Mouse (Mus musculus): ENCODE results near the gene Scarf1. TPM values are rescaled to one million over a fixed set of nuclear protein-coding genes. Genes with fewer than 3 reads are reported as not detected.

The Scarf1 gene
- 0.17 TPM for polyA plus RNA-seq (2021)

DNA sequence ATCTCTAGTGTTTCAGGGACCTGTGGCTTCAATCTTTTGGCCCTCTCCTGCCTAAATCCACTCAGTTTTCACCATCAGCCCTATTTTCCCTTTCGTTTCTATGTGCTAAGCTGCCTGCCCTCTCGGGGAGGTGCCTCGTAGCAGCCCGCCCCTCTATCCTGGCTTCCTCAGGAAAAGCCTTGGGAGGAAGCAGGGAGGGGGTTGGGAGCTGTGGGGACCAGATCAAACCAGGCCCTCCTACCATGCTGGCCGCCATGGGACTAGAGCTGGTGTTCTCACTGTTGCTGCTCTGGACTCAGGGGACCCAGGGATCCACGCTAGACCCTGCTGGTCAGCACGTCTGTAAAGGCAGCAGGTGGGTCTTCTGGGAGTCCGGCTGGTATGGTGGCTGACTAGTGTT lies at the start of gene Scarf1:
Scarf1 (plus strand) TSS at position 205 of the 400 bp plus-strand sequence.
- no peak for DNase-seq (ENCODE audit: low read depth, low spot score)
- no peak for ATAC-seq
- no peak for TF ChIP-seq CTCF (IDR thresholded peaks at IDR 0.05)
- ChIA-PET POLR2A (interaction anchor here (0.6 kb wide), 1 partner anchor 16 kb away, joined by 4 read pairs; no protein-coding TSS in a partner anchor), CTCF (interaction anchor here (1.0 to 4.6 kb wide), 2 partner anchors 13 to 110 kb away, joined by 3 to 42 read pairs; no protein-coding TSS in a partner anchor)
- H3K27me3 ChIP-seq: no peaks in the 10 kb centered on the region
- in situ Hi-C loops (cut with MboI; ENCODE audit: low pct_unique_long_range_greater_than_20kb): no loop called here

GRCm38 (mm10) chr11:75463624-75464023 lies 49.7 kb upstream of the Scarf1 start:
- ATAC-seq (no peak), DNase-seq (ENCODE audit: low read depth, low spot score) (no peak)
- ChIA-PET CTCF (interaction anchor here (0.7 to 1.8 kb wide), 5 partner anchors 13 to 271 kb away, joined by 3 to 6 read pairs (median 4); no protein-coding TSS in a partner anchor), POLR2A (interaction anchor here (0.6 to 1.5 kb wide), 7 partner anchors 10 to 293 kb away, joined by 3 to 7 read pairs (median 3); partner anchors contain the start of gene Rilp)
- no peaks in the 10 kb centered on the region for H3K27me3 ChIP-seq
- in situ Hi-C loops (cut with MboI; ENCODE audit: low pct_unique_long_range_greater_than_20kb): loop anchor here (5.0 to 10.0 kb wide), 3 partner anchors 61 to 479 kb away; partner anchors contain the start of gene Ovca2
- TF ChIP-seq CTCF (IDR thresholded peaks at IDR 0.05): no peak

DNA sequence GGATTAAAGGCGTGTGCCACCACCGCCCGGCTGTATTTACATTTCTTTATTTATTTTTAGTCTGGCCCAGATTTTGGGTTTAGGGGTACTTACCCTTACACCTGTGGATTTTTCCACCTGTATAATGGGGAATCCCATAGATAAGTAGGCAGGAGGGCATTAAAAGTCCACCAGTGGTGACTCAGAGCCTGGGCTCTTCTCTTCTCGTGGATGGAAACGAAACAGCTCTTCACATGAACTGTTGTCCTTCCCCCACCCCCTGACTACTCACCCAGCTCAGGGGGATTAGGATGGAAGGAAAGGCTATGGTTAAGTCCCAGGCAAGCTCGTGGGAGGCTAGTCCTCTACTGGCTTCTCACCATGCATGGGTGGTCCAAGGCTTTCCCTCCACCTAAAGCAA lies 48.9 kb upstream of the Scarf1 start:
- ATAC-seq (no peak), DNase-seq (ENCODE audit: low read depth, low spot score) (no peak)
- CTCF ChIA-PET: interaction anchor here (0.9 to 1.1 kb wide), 2 partner anchors 13 to 23 kb away, joined by 3 read pairs; no protein-coding TSS in a partner anchor
- in situ Hi-C loops (cut with MboI; ENCODE audit: low pct_unique_long_range_greater_than_20kb): loop anchor here (5.0 to 10.0 kb wide), 3 partner anchors 62 to 480 kb away; partner anchors contain the start of gene Ovca2
- POLR2A ChIA-PET: interaction anchor here (0.7 to 1.1 kb wide), 3 partner anchors 12 to 60 kb away, joined by 3 to 4 read pairs (median 4); no protein-coding TSS in a partner anchor
- H3K27me3 ChIP-seq: no peaks in the 10 kb centered on the region
- TF ChIP-seq CTCF (IDR thresholded peaks at IDR 0.05): no peak

- POLR2A ChIA-PET: interaction anchor here (0.8 to 1.1 kb wide), 3 partner anchors 12 to 61 kb away, joined by 3 to 4 read pairs (median 4); partner anchors contain the start of gene Prpf8
- DNase-seq (ENCODE audit: low read depth, low spot score): no peak
- in situ Hi-C loops (cut with MboI; ENCODE audit: low pct_unique_long_range_greater_than_20kb): loop anchor here (10.0 kb wide), 2 partner anchors 290 to 480 kb away; partner anchors contain the start of gene Ovca2
- CTCF ChIA-PET: interaction anchor here (0.9 to 1.3 kb wide), 3 partner anchors 12 to 23 kb away, joined by 3 to 4 read pairs (median 3); no protein-coding TSS in a partner anchor
- no peak for TF ChIP-seq CTCF (IDR thresholded peaks at IDR 0.05)
- no peak for ATAC-seq
- no peaks in the 10 kb centered on the region for H3K27me3 ChIP-seq
These were observed 48.3 kb upstream of the Scarf1 start for GRCm38 (mm10) chr11:75465051-75465450.

GRCm38 (mm10) chr11:75466731-75467505 lies 46.4 kb upstream of the Scarf1 start:
- in situ Hi-C loops (cut with MboI; ENCODE audit: low pct_unique_long_range_greater_than_20kb): loop anchor here (10.0 kb wide), 2 partner anchors 292 to 482 kb away; partner anchors contain the start of gene Ovca2
- no peaks in the 10 kb centered on the region for H3K27me3 ChIP-seq
- DNase-seq (ENCODE audit: low read depth, low spot score): no peak
- ChIA-PET CTCF (interaction anchor here (0.6 to 1.7 kb wide), 4 partner anchors 18 to 173 kb away, joined by 3 to 4 read pairs (median 4); partner anchors contain the start of gene Prpf8), POLR2A (interaction anchor here (1.3 to 2.0 kb wide), 3 partner anchors 11 to 43 kb away, joined by 3 to 5 read pairs (median 4); partner anchors contain the start of gene Rilp)
- TF ChIP-seq CTCF (IDR thresholded peaks at IDR 0.05): no peak
- no peak for ATAC-seq

GRCm38 (mm10) chr11:75467512-75468215 lies 45.7 kb upstream of the Scarf1 start:
- TF ChIP-seq CTCF (IDR thresholded peaks at IDR 0.05): no peak
- ATAC-seq (no peak), DNase-seq (ENCODE audit: low read depth, low spot score) (no peak)
- in situ Hi-C loops (cut with MboI; ENCODE audit: low pct_unique_long_range_greater_than_20kb): loop anchor here (10.0 kb wide), 2 partner anchors 293 to 483 kb away; partner anchors contain the start of gene Ovca2
- ChIA-PET CTCF (interaction anchor here (0.6 to 1.7 kb wide), 4 partner anchors 17 to 174 kb away, joined by 3 to 4 read pairs (median 4); partner anchors contain the start of gene Prpf8), POLR2A (interaction anchor here (0.7 to 2.0 kb wide), 3 partner anchors 10 to 18 kb away, joined by 3 to 4 read pairs (median 3); no protein-coding TSS in a partner anchor)
- no peaks in the 10 kb centered on the region for H3K27me3 ChIP-seq

DNA sequence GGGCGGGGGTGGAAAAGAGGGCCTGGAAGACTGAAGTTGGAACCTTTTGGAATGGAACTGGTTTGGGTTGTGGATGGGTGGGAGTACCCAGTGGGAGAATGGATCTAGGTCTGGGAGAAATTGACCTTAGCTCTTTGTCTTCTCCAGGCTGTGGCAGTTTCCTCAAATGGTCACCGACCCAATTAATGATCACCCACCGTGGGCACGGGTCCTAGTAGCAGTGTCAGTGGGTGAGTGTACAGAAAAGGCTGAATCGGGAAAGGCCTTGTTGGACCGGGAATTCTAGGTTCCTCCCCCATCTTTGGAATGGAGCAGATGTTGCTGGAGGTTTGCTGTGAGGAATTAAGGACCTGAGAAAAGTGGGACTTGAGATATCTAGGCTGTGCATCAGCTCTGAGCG lies 44.9 kb upstream of the Scarf1 start:
- no peaks in the 10 kb centered on the region for H3K27me3 ChIP-seq
- no peak for DNase-seq (ENCODE audit: low read depth, low spot score)
- TF ChIP-seq CTCF (IDR thresholded peaks at IDR 0.05): no peak
- in situ Hi-C loops (cut with MboI; ENCODE audit: low pct_unique_long_range_greater_than_20kb): loop anchor here (10.0 kb wide), 2 partner anchors 294 to 484 kb away; partner anchors contain the start of gene Ovca2
- no peak for ATAC-seq
- ChIA-PET CTCF (no interaction called here), POLR2A (interaction anchor here (0.7 kb wide), 2 partner anchors 18 to 60 kb away, joined by 3 read pairs; no protein-coding TSS in a partner anchor)

- TF ChIP-seq CTCF (IDR thresholded peaks at IDR 0.05): no peak
- ChIA-PET POLR2A (no interaction called here), CTCF (interaction anchor here (1.1 kb wide), 1 partner anchor 10 kb away, joined by 5 read pairs; no protein-coding TSS in a partner anchor)
- in situ Hi-C loops (cut with MboI; ENCODE audit: low pct_unique_long_range_greater_than_20kb): loop anchor here (10.0 kb wide), 2 partner anchors 294 to 484 kb away; partner anchors contain the start of gene Ovca2
- H3K27me3 ChIP-seq: no peaks in the 10 kb centered on the region
- ATAC-seq (no peak), DNase-seq (ENCODE audit: low read depth, low spot score) (no peak)
These were observed 44.1 kb upstream of the Scarf1 start for GRCm38 (mm10) chr11:75469261-75469660.

GRCm38 (mm10) chr11:75470675-75471074 lies 42.7 kb upstream of the Scarf1 start:
- DNase-seq (ENCODE audit: low read depth, low spot score) (no peak), ATAC-seq (no peak)
- in situ Hi-C loops (cut with MboI; ENCODE audit: low pct_unique_long_range_greater_than_20kb): no loop called here
- no peaks in the 10 kb centered on the region for H3K27me3 ChIP-seq
- ChIA-PET POLR2A (no interaction called here), CTCF (interaction anchor here (0.9 kb wide), 1 partner anchor 10 kb away, joined by 3 read pairs; no protein-coding TSS in a partner anchor)
- no peak for TF ChIP-seq CTCF (IDR thresholded peaks at IDR 0.05)
